Mouse (Mus musculus) retina, embryonic 14.5 days (tissue): ENCODE data around the gene Rtl3.

Experiments
- DNase-seq: peaks from one replicate; pipeline ENCODE4 v3.0.0-alpha.2; 2015; ENCODE audit warnings: low spot score

Gene Rtl3

GRCm38 (mm10) chrX:106840409-106840808 is at the start of gene Rtl3:
TSS of gene Rtl3 (minus strand) at chrX:106840644.
- no peak for DNase-seq

GRCm38 (mm10) chrX:106872315-106872714 is 31.9 kb upstream of the Rtl3 start:
- no peak for DNase-seq

GRCm38 (mm10) chrX:106871894-106872293 is 31.4 kb upstream of the Rtl3 start:
- no peak for DNase-seq

DNA sequence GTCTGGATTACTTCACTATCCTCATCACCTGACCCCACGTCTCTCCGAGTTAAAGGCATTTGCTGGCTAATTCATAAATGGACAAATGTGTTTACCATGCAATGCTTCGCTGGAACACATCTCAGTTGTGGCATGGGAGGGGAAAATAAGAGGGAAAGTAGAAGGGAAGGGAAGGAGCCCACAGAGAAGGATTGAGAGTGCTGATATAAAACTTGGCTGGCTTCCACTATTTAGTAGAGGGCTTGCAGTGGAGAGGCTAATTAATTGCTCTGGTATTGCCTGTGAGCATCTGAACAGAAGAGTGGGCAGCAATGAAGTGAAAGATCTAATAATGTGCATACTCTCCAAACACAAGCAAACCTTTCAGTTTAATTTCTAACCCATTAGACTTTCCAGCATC is 31.0 kb upstream of the Rtl3 start:
- no peak for DNase-seq

GRCm38 (mm10) chrX:106853523-106854300 is 13.3 kb upstream of the Rtl3 start:
- DNase-seq: no peak

GRCm38 (mm10) chrX:106839591-106839990 is 853 bp downstream of the Rtl3 start:
- no peak for DNase-seq

DNA sequence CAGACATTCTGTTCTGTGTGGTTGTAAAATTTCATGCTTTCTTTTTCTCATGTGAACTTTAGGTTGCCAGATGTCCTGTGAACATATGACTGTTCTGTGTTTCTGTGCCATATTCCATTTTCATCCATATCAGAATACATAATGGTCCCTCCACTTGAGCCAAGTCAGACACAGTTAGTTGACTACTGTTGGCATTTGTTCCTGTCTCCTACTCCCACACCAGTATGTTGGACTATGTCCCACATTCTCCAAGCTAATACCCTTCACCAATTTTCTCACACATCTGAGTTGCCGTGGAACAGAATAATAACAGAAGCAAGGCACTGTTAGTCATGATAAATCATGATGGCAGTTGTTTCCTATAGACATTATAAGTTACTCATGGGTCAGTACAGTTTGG is 9.9 kb downstream of the Rtl3 start:
- no peak for DNase-seq

DNA sequence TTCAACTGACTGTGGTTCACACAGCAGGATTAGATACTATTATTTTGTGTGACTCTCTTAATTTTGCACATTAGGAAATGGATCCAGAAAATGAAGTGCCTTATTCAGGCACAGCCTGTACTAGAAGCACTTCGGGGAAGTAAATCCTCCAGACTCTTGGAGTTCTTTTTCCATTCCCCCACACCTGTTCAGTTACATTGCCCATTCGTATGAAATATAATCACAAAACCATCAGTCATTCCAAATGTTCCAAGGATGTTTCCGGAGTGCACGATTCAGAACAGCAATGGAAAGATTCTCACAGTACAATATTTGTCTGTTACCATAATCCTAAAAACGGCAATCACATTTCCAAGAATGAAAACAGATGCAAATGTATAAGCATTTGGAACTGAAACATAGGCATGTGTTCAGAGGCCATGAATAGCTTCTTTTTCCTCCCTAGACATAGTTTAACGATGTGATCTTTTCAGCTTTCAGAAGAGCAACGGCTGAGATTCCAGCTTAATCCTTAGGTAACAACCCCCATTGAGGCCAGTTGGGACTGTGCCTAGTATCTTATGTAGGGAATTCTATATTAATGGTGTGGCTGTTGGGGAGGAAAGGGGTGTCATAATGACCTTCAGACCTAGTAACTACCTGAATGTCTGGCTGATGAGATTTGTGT is 30.8 kb downstream of the Rtl3 start:
- DNase-seq: no peak

DNA sequence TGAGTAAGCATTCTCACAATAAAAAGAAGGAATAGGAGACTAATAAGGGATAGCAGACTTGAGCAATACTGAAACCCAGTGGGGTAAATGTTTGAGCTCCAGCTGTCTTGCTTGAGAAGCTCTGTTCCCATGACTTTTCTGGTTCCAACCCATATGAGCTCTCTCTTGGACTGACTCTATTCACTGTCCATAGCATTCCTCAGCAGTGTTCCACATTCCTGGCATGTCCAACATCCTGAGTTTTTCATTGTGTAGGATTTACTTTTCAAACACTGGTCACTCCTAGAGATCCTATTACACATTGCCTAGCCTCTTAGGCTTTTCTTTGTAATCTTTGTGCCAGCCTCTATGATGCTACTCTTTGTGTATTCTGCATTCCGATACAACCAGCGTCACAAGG is 36.1 kb downstream of the Rtl3 start:
- DNase-seq: no peak

GRCm38 (mm10) chrX:106794686-106795085 is 45.8 kb downstream of the Rtl3 start:
- DNase-seq: peak; percentile 75
